Mouse (Mus musculus): Measurements from ENCODE around the gene Tuba1a. TPM values are rescaled to one million over a fixed set of nuclear protein-coding genes. Genes with fewer than 3 reads are reported as not detected.
"Not testable (repeated sequence)": the region's sequence is repeated elsewhere in the genome, so short reads cannot be mapped to it uniquely, and the experiment has no call there.

Tuba1a gene
- polyA plus RNA-seq, 1 experiment from 2014 or later, result 7,386 TPM

- WGBS, result 2% methylated on average over 12 of the region's 12 CpGs
- H3K4me3 ChIP-seq (replicated peaks), result 0 out of 2 replicates have a peak overlapping the region, but pooled peaks have one; percentile 0
Measured at GRCm38 (mm10) chr15:98968701-98969371, 15.3 kb upstream of the Tuba1a start.

GRCm38 (mm10) chr15:98959531-98959930 is 6.0 kb upstream of the Tuba1a start:
- Histone ChIP-seq H3K36me3 (replicated peaks) (no peaks in the 10 kb centered on the region), H3K27me3 (no peaks in the 10 kb centered on the region), H3K4me1 (peaks cover 19% of the 10 kb centered on the region), H3K4me3 (replicated peaks) (no peak overlapping the region), H3K9ac (no peak overlapping the region), H3K27ac (no peak overlapping the region), H3K4me2 (no peak overlapping the region), H3K9me3 (no peaks in the 10 kb centered on the region)
- ATAC-seq (ENCODE audit: low FRiP score), result no peak
- 91% methylated on average over 3 of the region's 3 CpGs for WGBS

More at GRCm38 (mm10) chr15:98968701-98969371, 15.3 kb upstream of the Tuba1a start:
- no peaks in the 10 kb centered on the region for H3K36me3 ChIP-seq (replicated peaks)
- ATAC-seq (ENCODE audit: low FRiP score), result peak; percentile 91
- no peaks in the 10 kb centered on the region for H3K27me3 ChIP-seq
- H3K27ac ChIP-seq, result peak overlapping the region; percentile 96
- peak overlapping the region; percentile 47; the same call in 1 of the 2 replicates for H3K9ac ChIP-seq
- peaks cover 59% of the 10 kb centered on the region for H3K4me1 ChIP-seq
- no peaks in the 10 kb centered on the region for H3K9me3 ChIP-seq
- H3K4me2 ChIP-seq, result peak overlapping the region; percentile 36

- no peak for ATAC-seq (ENCODE audit: low FRiP score)
Measured at GRCm38 (mm10) chr15:98958901-98959420, 5.5 kb upstream of the Tuba1a start.

GRCm38 (mm10) chr15:98957475-98957874 is 4.0 kb upstream of the Tuba1a start:
- ATAC-seq (ENCODE audit: low FRiP score), result no peak
- WGBS, result 89% methylated on average over 5 of the region's 5 CpGs
- no peaks in the 10 kb centered on the region for H3K27me3 ChIP-seq

More at GRCm38 (mm10) chr15:98958901-98959420, 5.5 kb upstream of the Tuba1a start:
- Histone ChIP-seq H3K9me3 (no peaks in the 10 kb centered on the region), H3K4me1 (peaks cover 23% of the 10 kb centered on the region), H3K9ac (no peak overlapping the region), H3K4me3 (replicated peaks) (no peak overlapping the region), H3K36me3 (replicated peaks) (no peaks in the 10 kb centered on the region), H3K4me2 (no peak overlapping the region), H3K27ac (no peak overlapping the region), H3K27me3 (no peaks in the 10 kb centered on the region)
- WGBS, result 85% methylated on average over 4 of the region's 4 CpGs

GRCm38 (mm10) chr15:98956000-98956399 is 2.5 kb upstream of the Tuba1a start:
- ATAC-seq (ENCODE audit: low FRiP score), result no peak
- WGBS, result 62% methylated on average over 4 of the region's 4 CpGs
- Histone ChIP-seq H3K9ac (no peak overlapping the region), H3K27me3 (no peaks in the 10 kb centered on the region), H3K27ac (peak overlapping the region; percentile 100), H3K4me1 (peaks cover 25% of the 10 kb centered on the region), H3K9me3 (no peaks in the 10 kb centered on the region), H3K4me2 (no peak overlapping the region), H3K36me3 (replicated peaks) (peaks cover 6% of the 10 kb centered on the region), H3K4me3 (replicated peaks) (no peak overlapping the region)

More at GRCm38 (mm10) chr15:98957475-98957874, 4.0 kb upstream of the Tuba1a start:
- H3K9me3 ChIP-seq, result no peaks in the 10 kb centered on the region
- no peak overlapping the region for H3K4me3 ChIP-seq (replicated peaks)
- no peak overlapping the region for H3K4me2 ChIP-seq
- no peaks in the 10 kb centered on the region for H3K36me3 ChIP-seq (replicated peaks)
- H3K27ac ChIP-seq, result no peak overlapping the region
- H3K4me1 ChIP-seq, result peaks cover 23% of the 10 kb centered on the region
- no peak overlapping the region for H3K9ac ChIP-seq

- H3K36me3 ChIP-seq (replicated peaks), result peaks cover 8% of the 10 kb centered on the region
- peak overlapping the region; percentile 66 for H3K4me2 ChIP-seq
- H3K4me1 ChIP-seq, result peaks cover 27% of the 10 kb centered on the region
- H3K27ac ChIP-seq, result peak overlapping the region; percentile 100
- H3K9me3 ChIP-seq, result no peaks in the 10 kb centered on the region
- WGBS, result 48% methylated on average over 4 of the region's 4 CpGs
- no peaks in the 10 kb centered on the region for H3K27me3 ChIP-seq
- no peak for ATAC-seq (ENCODE audit: low FRiP score)
- H3K4me3 ChIP-seq (replicated peaks), result peak overlapping the region; percentile 91
- peak overlapping the region; percentile 99 for H3K9ac ChIP-seq
Measured at GRCm38 (mm10) chr15:98955324-98955723, 1.8 kb upstream of the Tuba1a start.

- peak; percentile 7; the same call in 1 of the 2 replicates for ATAC-seq (ENCODE audit: low FRiP score)
- Histone ChIP-seq H3K27me3 (no peaks in the 10 kb centered on the region), H3K4me2 (peak overlapping the region; percentile 66), H3K4me1 (peaks cover 27% of the 10 kb centered on the region), H3K4me3 (replicated peaks) (peak overlapping the region; percentile 91), H3K9me3 (no peaks in the 10 kb centered on the region), H3K36me3 (replicated peaks) (peaks cover 11% of the 10 kb centered on the region), H3K27ac (peak overlapping the region; percentile 100), H3K9ac (peak overlapping the region; percentile 99)
- 4% methylated on average over 14 of the region's 14 CpGs for WGBS
Measured at GRCm38 (mm10) chr15:98954425-98955253, 1.1 kb upstream of the Tuba1a start.

GRCm38 (mm10) chr15:98952751-98953400 is 627 bp downstream of the Tuba1a start:
- Histone ChIP-seq H3K4me3 (replicated peaks) (peak overlapping the region; percentile 91), H3K36me3 (replicated peaks) (peaks cover 16% of the 10 kb centered on the region), H3K4me2 (peak overlapping the region; percentile 66), H3K9ac (peak overlapping the region; percentile 99), H3K27ac (peak overlapping the region; percentile 100), H3K9me3 (no peaks in the 10 kb centered on the region), H3K27me3 (no peaks in the 10 kb centered on the region), H3K4me1 (peaks cover 28% of the 10 kb centered on the region)
- peak; percentile 30 for ATAC-seq (ENCODE audit: low FRiP score)
- WGBS, result under 1% methylated on average over 41 of the region's 41 CpGs

GRCm38 (mm10) chr15:98952063-98952455 is 1.4 kb downstream of the Tuba1a start:
- H3K36me3 ChIP-seq (replicated peaks), result peaks cover 18% of the 10 kb centered on the region
- peak overlapping the region; percentile 66 for H3K4me2 ChIP-seq
- no peaks in the 10 kb centered on the region for H3K27me3 ChIP-seq
- peaks cover 30% of the 10 kb centered on the region for H3K4me1 ChIP-seq
- no peaks in the 10 kb centered on the region for H3K9me3 ChIP-seq
- H3K9ac ChIP-seq, result peak overlapping the region; percentile 99
- ATAC-seq (ENCODE audit: low FRiP score), result no peak
- peak overlapping the region; percentile 100 for H3K27ac ChIP-seq
- WGBS, result 13% methylated on average over 5 of the region's 5 CpGs
- H3K4me3 ChIP-seq (replicated peaks), result peak overlapping the region; percentile 91

GRCm38 (mm10) chr15:98951122-98952062 is 2.1 kb downstream of the Tuba1a start:
- not testable (repeated sequence) for ATAC-seq (ENCODE audit: low FRiP score); H3K9me3 ChIP-seq; H3K27me3 ChIP-seq
- Histone ChIP-seq H3K4me2 (peak overlapping the region; percentile 66), H3K9ac (peak overlapping the region; percentile 99), H3K27ac (peak overlapping the region; percentile 100), H3K4me1 (peaks cover 27% of the 10 kb centered on the region), H3K36me3 (replicated peaks) (peaks cover 19% of the 10 kb centered on the region), H3K4me3 (replicated peaks) (peak overlapping the region; percentile 91)
- WGBS, result 85% methylated on average over 11 of the region's 15 CpGs

GRCm38 (mm10) chr15:98949607-98949892 is 4.0 kb downstream of the Tuba1a start:
- H3K27me3 ChIP-seq, result no peaks in the 10 kb centered on the region
- 62% methylated on average over 3 of the region's 3 CpGs for WGBS
- peak overlapping the region; percentile 47 for H3K4me2 ChIP-seq
- peak overlapping the region; percentile 63; the same call in 1 of the 2 replicates for H3K27ac ChIP-seq
- peaks cover 12% of the 10 kb centered on the region; the same call in 1 of the 2 replicates for H3K4me1 ChIP-seq
- H3K36me3 ChIP-seq (replicated peaks), result peaks cover 23% of the 10 kb centered on the region
- 0 out of 2 replicates have a peak overlapping the region, but pooled peaks have one; percentile 29 for H3K9ac ChIP-seq
- peak overlapping the region; percentile 27 for H3K4me3 ChIP-seq (replicated peaks)
- no peak for ATAC-seq (ENCODE audit: low FRiP score)
- H3K9me3 ChIP-seq, result no peaks in the 10 kb centered on the region
